Mouse (Mus musculus) MEL (cell line): ENCODE results near the gene Mta1. TPM values are rescaled to one million over a fixed set of nuclear protein-coding genes. Genes with fewer than 3 reads are reported as not detected.
A peak's percentile ranks its signal among the peaks of the same experiment; 100 is the strongest.

Source experiments
- DNase-seq: peaks from one replicate; pipeline ENCODE4 v3.0.0; 2011; ENCODE audit warnings: low read depth, low spot score
- H3K27ac ChIP-seq: 2 replicates; pipeline ENCODE4 v1.5.1; 2012; ENCODE audit warnings: low read depth, mild to moderate bottlenecking, control low read depth, low read length, moderate library complexity; ENCODE audit not compliant: control insufficient read depth
- H3K27me3 ChIP-seq, 2 experiments: fragments of 150-350 bp in 1 of 2; sonication (generic) in 1 of 2; 2 replicates each; pipeline ENCODE4 v1.6.1; 2012; ENCODE audit warnings: low read length in 2 of 2, mild to moderate bottlenecking in 2 of 2, improper control_type of control experiment in 1 of 2, moderate library complexity in 1 of 2; ENCODE audit not compliant: insufficient read depth in 2 of 2, control insufficient read depth in 1 of 2
- H3K36me3 ChIP-seq, 2 experiments: 2 replicates each; pipeline ENCODE4 v1.6.1; 2012 to 2014; ENCODE audit warnings: low read length in 2 of 2, improper control_type of control experiment in 1 of 2, inconsistent platforms in 1 of 2, mild to moderate bottlenecking in 1 of 2; ENCODE audit not compliant: insufficient read depth in 2 of 2, control insufficient read depth in 1 of 2
- H3K4me1 ChIP-seq, 2 experiments: fragments of 150-350 bp in 1 of 2; sonication (generic) in 1 of 2; 2 replicates each; pipeline ENCODE4 v1.6.1; 2012; ENCODE audit warnings: low read length in 2 of 2, improper control_type of control experiment in 1 of 2, mild to moderate bottlenecking in 1 of 2; ENCODE audit not compliant: insufficient read depth in 2 of 2, control insufficient read depth in 1 of 2
- H3K4me3 ChIP-seq, 2 experiments: fragments of 150-350 bp in 1 of 2; sonication (generic) in 1 of 2; 2 replicates each; pipeline ENCODE4 v1.5.1; 2012; ENCODE audit warnings: low read depth in 2 of 2, low read length in 2 of 2, mild to moderate bottlenecking in 2 of 2, moderate library complexity in 2 of 2, control low read depth in 1 of 2, improper control_type of control experiment in 1 of 2; ENCODE audit not compliant: control insufficient read depth in 1 of 2, insufficient read depth in 1 of 2
- H3K79me2 ChIP-seq: 2 replicates; pipeline ENCODE4 v1.6.1; 2012; ENCODE audit warnings: mild to moderate bottlenecking, low read length, moderate library complexity; ENCODE audit not compliant: control insufficient read depth, poor library complexity, insufficient read depth
- H3K9ac ChIP-seq: 2 replicates; pipeline ENCODE4 v1.6.1; 2012; ENCODE audit warnings: low read depth, mild to moderate bottlenecking, control low read depth, low read length, moderate library complexity; ENCODE audit not compliant: control insufficient read depth, poor library complexity, severe bottlenecking
- H3K9me3 ChIP-seq: fragments of 150-350 bp; sonication (generic); replicated peaks from 2 replicates; pipeline ENCODE4 v1.6.1; 2012; ENCODE audit warnings: mild to moderate bottlenecking, low read length, improper control_type of control experiment, moderate library complexity; ENCODE audit not compliant: insufficient read depth
- CHD1 ChIP-seq: IDR thresholded peaks from 2 replicates; pipeline ENCODE4 v1.6.1; 2012; ENCODE audit warnings: low read depth, mild to moderate bottlenecking, inconsistent platforms, low read length, improper control_type of control experiment
- CTCF ChIP-seq, 3 experiments: IDR thresholded peaks in 2 of 3; conservative IDR thresholded peaks in 1 of 3; 2 replicates each; pipeline ENCODE4 v1.5.1; 2011 to 2012; ENCODE audit warnings: low read length in 3 of 3, low read depth in 2 of 3, mild to moderate bottlenecking in 2 of 3, improper control_type of control experiment in 1 of 3, inconsistent platforms in 1 of 3, mixed read lengths in 1 of 3, moderate library complexity in 1 of 3; ENCODE audit not compliant: control insufficient read depth in 1 of 3, insufficient read depth in 1 of 3, poor library complexity in 1 of 3, severe bottlenecking in 1 of 3
- ELF1 ChIP-seq: IDR thresholded peaks from 2 replicates; pipeline ENCODE4 v1.6.1; 2014; ENCODE audit warnings: low read depth, mild to moderate bottlenecking, inconsistent platforms, low read length, improper control_type of control experiment, moderate library complexity
- GABPA ChIP-seq: IDR thresholded peaks from 2 replicates; pipeline ENCODE4 v1.6.1; 2012; ENCODE audit warnings: low read depth, mild to moderate bottlenecking, inconsistent platforms, low read length, improper control_type of control experiment, moderate library complexity
- JUND ChIP-seq: IDR thresholded peaks from 2 replicates; pipeline ENCODE4 v1.6.1; 2011; ENCODE audit warnings: low read depth, mild to moderate bottlenecking, improper control_type of control experiment, low read length
- MXI1 ChIP-seq: IDR thresholded peaks from 2 replicates; pipeline ENCODE4 v1.6.1; 2011; ENCODE audit warnings: mild to moderate bottlenecking, low read depth, low read length, improper control_type of control experiment
- NRF1 ChIP-seq: IDR thresholded peaks from 2 replicates; pipeline ENCODE4 v1.6.1; 2014; ENCODE audit warnings: low read depth, mild to moderate bottlenecking, inconsistent platforms, low read length, improper control_type of control experiment, moderate library complexity; ENCODE audit not compliant: poor library complexity, insufficient read depth, severe bottlenecking
- RCOR1 ChIP-seq: IDR thresholded peaks from 2 replicates; pipeline ENCODE4 v1.6.1; 2012; ENCODE audit warnings: low read depth, mild to moderate bottlenecking, inconsistent platforms, low read length, improper control_type of control experiment
- SMC3 ChIP-seq: IDR thresholded peaks from 2 replicates; pipeline ENCODE4 v1.6.1; 2011; ENCODE audit warnings: low read depth, low read length, improper control_type of control experiment
- TAL1 ChIP-seq: IDR thresholded peaks from 2 replicates; pipeline ENCODE4 v1.6.1; 2012; ENCODE audit warnings: mild to moderate bottlenecking, inconsistent platforms, low read length, moderate library complexity, mixed read lengths
- TCF12 ChIP-seq: IDR thresholded peaks from 2 replicates; pipeline ENCODE4 v1.6.1; 2014; ENCODE audit warnings: low read depth, mild to moderate bottlenecking, inconsistent platforms, low read length, improper control_type of control experiment, moderate library complexity
- UBTF ChIP-seq: IDR thresholded peaks from 2 replicates; pipeline ENCODE4 v1.6.1; 2012; ENCODE audit warnings: low read depth, mild to moderate bottlenecking, inconsistent platforms, low read length, improper control_type of control experiment, moderate library complexity, borderline replicate concordance; ENCODE audit not compliant: insufficient read depth
- USF2 ChIP-seq, 2 experiments: IDR thresholded peaks; 2 replicates each; pipeline ENCODE4 v1.6.1; 2011 to 2012; ENCODE audit warnings: improper control_type of control experiment in 2 of 2, low read length in 2 of 2, borderline replicate concordance in 1 of 2, inconsistent platforms in 1 of 2, low read depth in 1 of 2, mild to moderate bottlenecking in 1 of 2; ENCODE audit not compliant: insufficient read depth in 1 of 2
- ZKSCAN1 ChIP-seq: IDR thresholded peaks from 2 replicates; pipeline ENCODE4 v1.6.1; 2012; ENCODE audit warnings: low read depth, mild to moderate bottlenecking, inconsistent platforms, low read length, improper control_type of control experiment, moderate library complexity
- ZNF384 ChIP-seq: IDR thresholded peaks from 2 replicates; pipeline ENCODE4 v1.6.1; 2012; ENCODE audit warnings: low read depth, mild to moderate bottlenecking, inconsistent platforms, low read length, improper control_type of control experiment
- polyA plus RNA-seq, 2 experiments: library from polyadenylated mRNA; stranded (reverse) in 1 of 2; unstranded in 1 of 2; fragments of >175 nt in 1 of 2; fragments of >200 nt in 1 of 2; gene quantifications; 2 replicates each; pipeline versions ENCODE4 v1.2.1 to v1.2.4; 2012; ENCODE audit warnings: low replicate concordance in 2 of 2, low read depth in 1 of 2; ENCODE audit not compliant: insufficient read length in 2 of 2, insufficient read depth in 1 of 2, missing spikeins in 1 of 2
- total RNA-seq: library from RNA; depleted of rRNA; stranded (reverse); fragments of 300-350 nt; gene quantifications from 2 replicates; pipeline ENCODE4 v1.2.3, GENCODE M21; 2012

The Mta1 gene
- total and polyA plus RNA-seq, 3 experiments, result 69.0 to 410 (median 99.5) TPM

- no peak for DNase-seq
- H3K27ac ChIP-seq, result no peak overlapping the region
- TF ChIP-seq ZKSCAN1 (no peak), MXI1 (no peak), GABPA (no peak), CTCF (IDR thresholded peaks at IDR 0.05 in 2 of 3, conservative IDR thresholded peaks at IDR 0.05 in 1 of 3; ENCODE audit: control insufficient read depth in 1 of 3, insufficient read depth in 1 of 3, low read depth in 2 of 3, low read length in 3 of 3, poor library complexity in 1 of 3, severe bottlenecking in 1 of 3) (no peak), CHD1 (no peak)
- H3K9me3 ChIP-seq, result no peaks in the 10 kb centered on the region
- no peak overlapping the region for H3K4me3 ChIP-seq
- peaks cover 1% of the 10 kb centered on the region; the same call in 1 of the 2 replicates for H3K79me2 ChIP-seq
- no peak overlapping the region for H3K9ac ChIP-seq
- H3K27me3 ChIP-seq, result no peaks in the 10 kb centered on the region
- H3K4me1 ChIP-seq, result peaks cover 0 to 17% of the 10 kb centered on the region in 2 experiments; a peak in 3 of 4 replicates
- H3K36me3 ChIP-seq, result peaks cover 12 to 22% of the 10 kb centered on the region in 2 experiments
Measured at GRCm38 (mm10) chr12:113136492-113137020, 38.5 kb downstream of the Mta1 start.

GRCm38 (mm10) chr12:113137260-113138213 lies 39.5 kb downstream of the Mta1 start:
- no peak for DNase-seq
- Histone ChIP-seq H3K27me3 (no peaks in the 10 kb centered on the region), H3K9me3 (no peaks in the 10 kb centered on the region), H3K9ac (no peak overlapping the region)
- TF ChIP-seq ZKSCAN1 (no peak), JUND (no peak), UBTF (no peak), SMC3 (peak; percentile 21; the same call in 1 of the 2 replicates)
- TF ChIP-seq, all 39 proteins: peak for 1
- Histone ChIP-seq H3K79me2 (peaks cover 2% of the 10 kb centered on the region; the same call in 1 of the 2 replicates), H3K36me3 (peaks cover 12 to 22% of the 10 kb centered on the region in 2 experiments), H3K27ac (no peak overlapping the region), H3K4me1 (peaks cover 0 to 21% of the 10 kb centered on the region in 2 experiments; a peak in 3 of 4 replicates), H3K4me3 (no peak overlapping the region)

- peaks cover 0 to 21% of the 10 kb centered on the region in 2 experiments; a peak in 3 of 4 replicates for H3K4me1 ChIP-seq
- peaks cover 2% of the 10 kb centered on the region; the same call in 1 of the 2 replicates for H3K79me2 ChIP-seq
- no peaks in the 10 kb centered on the region for H3K9me3 ChIP-seq
- H3K4me3 ChIP-seq, result no peak overlapping the region
- no peak for TF ChIP-seq TCF12
- no peak for TF ChIP-seq NRF1
- no peak for TF ChIP-seq ZNF384
- TF ChIP-seq ELF1, result no peak
- TF ChIP-seq CHD1, result no peak
- no peak for TF ChIP-seq USF2 (IDR thresholded peaks at IDR 0.05; ENCODE audit: borderline replicate concordance in 1 of 2, insufficient read depth in 1 of 2, low read depth in 1 of 2, low read length in 2 of 2)
- TF ChIP-seq TAL1, result no peak
- no peak for TF ChIP-seq RCOR1
- H3K36me3 ChIP-seq, result peaks cover 12 to 17% of the 10 kb centered on the region in 2 experiments
- no peak for DNase-seq
- no peak overlapping the region for H3K27ac ChIP-seq
- no peaks in the 10 kb centered on the region for H3K27me3 ChIP-seq
- no peak overlapping the region for H3K9ac ChIP-seq
Measured at GRCm38 (mm10) chr12:113138291-113138690, 40.2 kb downstream of the Mta1 start.
